Mouse (Mus musculus) limb, embryonic 15.5 days (tissue): ENCODE data around the gene Cct5. TPM values are rescaled to one million over a fixed set of nuclear protein-coding genes. Genes with fewer than 3 reads are reported as not detected.

Experiments
- ATAC-seq: fragments of 200-750 bp; cut with Nextera tagmentation; 2 replicates; pipeline ENCODE4 v1.8.0; 2017; ENCODE audit warnings: low read depth, moderate TSS enrichment; ENCODE audit not compliant: insufficient number of reproducible peaks, low FRiP score, low TSS enrichment
- H3K27ac ChIP-seq: fragments of 300-500 bp; sonication (generic); 2 replicates; pipeline ENCODE4 v1.5.1; 2015; ENCODE audit warnings: moderate library complexity, mild to moderate bottlenecking, inconsistent platforms
- H3K27me3 ChIP-seq: fragments of 300-500 bp; sonication (generic); 2 replicates; pipeline ENCODE4 v1.6.1; 2015; ENCODE audit warnings: inconsistent platforms
- H3K36me3 ChIP-seq: fragments of 300-500 bp; sonication (generic); 2 replicates; pipeline ENCODE4 v1.6.1; 2015; ENCODE audit warnings: inconsistent platforms
- H3K4me1 ChIP-seq: fragments of 300-500 bp; sonication (generic); 2 replicates; pipeline ENCODE4 v1.6.1; 2015; ENCODE audit warnings: inconsistent platforms
- H3K4me2 ChIP-seq: fragments of 300-500 bp; sonication (generic); 2 replicates; pipeline ENCODE4 v1.6.1; 2015; ENCODE audit warnings: mild to moderate bottlenecking, inconsistent platforms
- H3K4me3 ChIP-seq: fragments of 300-500 bp; sonication (generic); 2 replicates; pipeline ENCODE4 v1.5.1; 2015; ENCODE audit warnings: mild to moderate bottlenecking, inconsistent platforms
- H3K9ac ChIP-seq: fragments of 300-500 bp; sonication (generic); 2 replicates; pipeline ENCODE4 v1.6.1; 2015; ENCODE audit warnings: inconsistent platforms
- H3K9me3 ChIP-seq: fragments of 300-500 bp; sonication (generic); 2 replicates; pipeline ENCODE4 v1.6.1; 2016; ENCODE audit warnings: inconsistent platforms
- WGBS: fragments of 180-500 bp; shearing (Covaris S2); methylation state at CpG from one replicate; pipeline ENCODE4 v1.1.7; 2015; 5-methylcytosine and 5-hydroxymethylcytosine counted together
- polyA plus RNA-seq: library from polyadenylated mRNA; unstranded; fragments of >200 nt; fragmentation: Nextera tagmentation; extraction: Ambion mirVana; gene quantifications from 2 replicates; pipeline ENCODE4 v1.2.1, GENCODE M21; 2015

Gene Cct5
- polyA plus RNA-seq, 1 experiment from 2014 or later = 453 TPM

DNA sequence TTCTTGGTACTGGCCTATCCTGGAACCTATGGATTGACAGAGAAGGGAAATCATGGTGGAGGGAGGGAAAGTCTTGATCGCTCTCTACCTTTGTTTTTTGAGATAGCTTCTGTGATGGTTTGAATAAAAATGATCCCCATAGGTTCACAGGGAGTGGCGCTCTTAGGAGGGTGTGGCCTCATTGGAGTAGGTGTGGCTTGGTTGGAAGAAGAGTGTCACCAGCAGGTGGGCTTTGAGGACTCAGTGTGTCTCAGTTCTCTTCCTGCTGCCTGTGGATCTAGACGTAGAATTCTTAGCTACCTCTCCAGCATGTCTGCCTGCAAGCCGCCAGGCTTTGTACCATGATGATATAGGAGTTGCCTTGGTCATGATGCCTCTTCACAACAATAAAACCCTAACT lies 39.6 kb downstream of the Cct5 start:
- Histone ChIP-seq H3K9me3 (no peaks in the 10 kb centered on the region), H3K36me3 (no peaks in the 10 kb centered on the region), H3K4me1 (peaks cover 7% of the 10 kb centered on the region; the same call in 1 of the 2 replicates), H3K27me3 (no peaks in the 10 kb centered on the region), H3K9ac (no peak overlapping the region), H3K4me3 (no peak overlapping the region), H3K27ac (no peak overlapping the region), H3K4me2 (no peak overlapping the region)
- 91% methylated on average over 4 of the region's 4 CpGs for WGBS
- no peak for ATAC-seq

DNA sequence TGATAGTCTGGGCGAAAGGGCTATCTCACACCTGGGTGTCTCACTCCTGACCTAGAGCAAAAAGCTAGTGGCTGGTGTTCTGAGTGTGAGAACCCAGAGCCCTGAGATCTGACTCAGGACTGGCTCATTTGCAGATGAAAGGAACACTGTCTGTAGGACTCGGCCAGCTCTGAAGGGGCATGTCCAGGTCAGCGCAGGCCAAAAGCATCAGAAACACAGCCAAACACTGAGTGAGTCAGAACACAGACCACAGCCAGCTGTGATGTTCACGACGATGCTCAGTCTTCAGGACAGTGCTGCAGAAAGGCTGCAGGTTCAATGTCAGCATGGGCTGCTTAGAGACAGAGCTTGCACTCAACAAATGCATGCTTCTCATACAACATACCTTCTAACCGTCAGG lies 40.2 kb downstream of the Cct5 start:
- peaks cover 7% of the 10 kb centered on the region; the same call in 1 of the 2 replicates for H3K4me1 ChIP-seq
- no peak overlapping the region for H3K27ac ChIP-seq
- ATAC-seq = no peak
- WGBS = 83% methylated on average over 6 of the region's 6 CpGs
- H3K9me3 ChIP-seq = no peaks in the 10 kb centered on the region
- H3K4me3 ChIP-seq = no peak overlapping the region
- no peak overlapping the region for H3K4me2 ChIP-seq
- H3K9ac ChIP-seq = no peak overlapping the region
- no peaks in the 10 kb centered on the region for H3K36me3 ChIP-seq
- H3K27me3 ChIP-seq = no peaks in the 10 kb centered on the region

DNA sequence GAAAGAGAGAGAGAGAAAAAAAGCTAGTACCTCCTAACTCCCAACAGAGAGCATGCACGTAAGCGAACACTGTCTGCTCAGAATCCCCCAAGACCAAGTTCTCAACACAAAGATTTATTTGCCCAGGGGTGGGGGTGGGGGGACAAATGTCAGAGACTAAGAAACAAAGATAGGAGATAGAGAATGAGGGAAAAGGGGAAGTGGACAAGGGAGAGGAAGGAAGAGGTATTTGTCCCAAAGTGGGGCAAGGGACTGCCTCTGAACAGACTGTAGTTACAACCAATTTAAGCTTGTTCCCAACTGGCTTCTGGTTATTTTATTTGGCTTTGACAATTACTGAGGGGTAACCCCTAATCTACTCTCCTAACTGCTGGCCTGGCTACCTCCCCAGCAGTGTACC lies 46.7 kb downstream of the Cct5 start:
- Histone ChIP-seq H3K9me3 (no peaks in the 10 kb centered on the region), H3K36me3 (no peaks in the 10 kb centered on the region), H3K4me1 (no peaks in the 10 kb centered on the region), H3K27ac (no peak overlapping the region), H3K4me3 (no peak overlapping the region), H3K9ac (no peak overlapping the region), H3K4me2 (no peak overlapping the region), H3K27me3 (no peaks in the 10 kb centered on the region)
- no peak for ATAC-seq
- WGBS = 87% methylated on average over 2 of the region's 2 CpGs

GRCm38 (mm10) chr15:31550381-31550780 lies 51.2 kb downstream of the Cct5 start:
- H3K27me3 ChIP-seq = no peaks in the 10 kb centered on the region
- no peaks in the 10 kb centered on the region for H3K36me3 ChIP-seq
- no peaks in the 10 kb centered on the region for H3K4me1 ChIP-seq
- no peak overlapping the region for H3K9ac ChIP-seq
- ATAC-seq = no peak
- H3K9me3 ChIP-seq = no peaks in the 10 kb centered on the region
- 78% methylated on average over 4 of the region's 4 CpGs for WGBS
- no peak overlapping the region for H3K27ac ChIP-seq
- no peak overlapping the region for H3K4me3 ChIP-seq
- H3K4me2 ChIP-seq = no peak overlapping the region

GRCm38 (mm10) chr15:31547421-31547820 lies 54.2 kb downstream of the Cct5 start:
- Histone ChIP-seq H3K27ac (no peak overlapping the region), H3K4me3 (no peak overlapping the region), H3K36me3 (no peaks in the 10 kb centered on the region), H3K9me3 (no peaks in the 10 kb centered on the region), H3K27me3 (no peaks in the 10 kb centered on the region), H3K9ac (no peak overlapping the region), H3K4me1 (peaks cover 7% of the 10 kb centered on the region), H3K4me2 (no peak overlapping the region)
- 46% methylated on average over 5 of the region's 5 CpGs for WGBS
- ATAC-seq = no peak

GRCm38 (mm10) chr15:31546291-31546690 lies 55.3 kb downstream of the Cct5 start:
- no peaks in the 10 kb centered on the region for H3K36me3 ChIP-seq
- 81% methylated on average over 6 of the region's 6 CpGs for WGBS
- peaks cover 14% of the 10 kb centered on the region for H3K4me1 ChIP-seq
- H3K27ac ChIP-seq = no peak overlapping the region
- H3K4me3 ChIP-seq = no peak overlapping the region
- H3K9ac ChIP-seq = no peak overlapping the region
- no peaks in the 10 kb centered on the region for H3K9me3 ChIP-seq
- ATAC-seq = no peak
- H3K27me3 ChIP-seq = no peaks in the 10 kb centered on the region
- H3K4me2 ChIP-seq = no peak overlapping the region

- no peak overlapping the region for H3K4me2 ChIP-seq
- no peak for ATAC-seq
- H3K4me3 ChIP-seq = no peak overlapping the region
- H3K9me3 ChIP-seq = no peaks in the 10 kb centered on the region
- H3K27me3 ChIP-seq = no peaks in the 10 kb centered on the region
- no peaks in the 10 kb centered on the region for H3K36me3 ChIP-seq
- WGBS = 34% methylated on average over 1 of the region's 1 CpGs
- H3K27ac ChIP-seq = no peak overlapping the region
- peaks cover 14% of the 10 kb centered on the region for H3K4me1 ChIP-seq
- no peak overlapping the region for H3K9ac ChIP-seq
These were observed 56.5 kb downstream of the Cct5 start for GRCm38 (mm10) chr15:31545058-31545457.

- Histone ChIP-seq H3K4me3 (no peak overlapping the region), H3K9ac (no peak overlapping the region), H3K9me3 (no peaks in the 10 kb centered on the region), H3K27ac (no peak overlapping the region), H3K27me3 (no peaks in the 10 kb centered on the region), H3K36me3 (no peaks in the 10 kb centered on the region), H3K4me1 (peaks cover 14% of the 10 kb centered on the region), H3K4me2 (no peak overlapping the region)
- 23% methylated on average over 3 of the region's 3 CpGs for WGBS
- no peak for ATAC-seq
These were observed 58.4 kb downstream of the Cct5 start for GRCm38 (mm10) chr15:31543246-31543645.

GRCm38 (mm10) chr15:31542013-31542958 lies 59.3 kb downstream of the Cct5 start:
- no peak overlapping the region for H3K4me3 ChIP-seq
- 15% methylated on average over 10 of the region's 10 CpGs for WGBS
- no peak overlapping the region for H3K9ac ChIP-seq
- no peaks in the 10 kb centered on the region for H3K36me3 ChIP-seq
- no peaks in the 10 kb centered on the region for H3K27me3 ChIP-seq
- H3K4me1 ChIP-seq = peaks cover 14% of the 10 kb centered on the region
- 0 out of 2 replicates have a peak overlapping the region, but pooled peaks have one; percentile 0 for H3K4me2 ChIP-seq
- no peak for ATAC-seq
- no peaks in the 10 kb centered on the region for H3K9me3 ChIP-seq
- no peak overlapping the region; the same call in 1 of the 2 replicates for H3K27ac ChIP-seq

Other genes with a start within 250 kb of the Cct5 start
- gene Ankrd33b, start 234.1 kb downstream of the Cct5 start, polyA plus RNA-seq = 0.57 and 0.61 TPM in 2 replicates
- gene Ropn1l, start 148.1 kb downstream of the Cct5 start, polyA plus RNA-seq = 1.2 TPM in 2 replicates
- 21.4 and 26.2 TPM in 2 replicates for gene March6, start 70.8 kb downstream of the Cct5 start, polyA plus RNA-seq
- 2.7 and 6.0 TPM in 2 replicates for gene Cmbl, start 36.4 kb downstream of the Cct5 start, polyA plus RNA-seq
- 12.5 and 14.3 TPM in 2 replicates for gene Fam173b, start within 50 bp of the Cct5 start, polyA plus RNA-seq